Mouse (Mus musculus) kidney, adult 2 months (tissue): ENCODE data around the gene Pm20d1. TPM values are rescaled to one million over a fixed set of nuclear protein-coding genes. Genes with fewer than 3 reads are reported as not detected.

Source experiments
- DNase-seq: peaks from one replicate; pipeline ENCODE4 v3.0.0; 2021
- H3K27ac ChIP-seq: fragments of 200-500 bp; 2 replicates; pipeline ENCODE4 v1.5.1; 2012; ENCODE audit warnings: low read depth, low read length, control low read depth, inconsistent platforms; ENCODE audit not compliant: insufficient read depth
- H3K27me3 ChIP-seq: fragments of 200-500 bp; replicated peaks from 2 replicates; pipeline ENCODE4 v1.6.1; 2012; ENCODE audit warnings: mild to moderate bottlenecking, moderate library complexity, low read length, inconsistent platforms; ENCODE audit not compliant: control insufficient read depth, insufficient read depth
- H3K36me3 ChIP-seq: fragments of 200-500 bp; 2 replicates; pipeline ENCODE4 v1.6.1; 2012; ENCODE audit warnings: mild to moderate bottlenecking, moderate library complexity, low read length, inconsistent platforms; ENCODE audit not compliant: control insufficient read depth, insufficient read depth
- H3K4me1 ChIP-seq: fragments of 200-500 bp; 2 replicates; pipeline ENCODE4 v1.6.1; 2011; ENCODE audit warnings: low read length; ENCODE audit not compliant: control insufficient read depth, insufficient read depth
- H3K4me3 ChIP-seq: fragments of 200-500 bp; 2 replicates; pipeline ENCODE4 v1.5.1; 2011; ENCODE audit warnings: mild to moderate bottlenecking, low read depth, low read length, control low read depth; ENCODE audit not compliant: insufficient read depth
- CTCF ChIP-seq: fragments of 200-500 bp; conservative IDR thresholded peaks from 2 replicates; pipeline ENCODE4 v1.5.1; 2011; ENCODE audit warnings: low read depth, mild to moderate bottlenecking, control low read depth, low read length, moderate library complexity, mixed read lengths; ENCODE audit not compliant: insufficient read depth, insufficient read length
- POLR2A ChIP-seq: fragments of 200-500 bp; IDR thresholded peaks from one replicate; pipeline ENCODE4 v1.6.1; 2011; ENCODE audit warnings: low read depth, low read length, control low read depth
- WGBS: fragments of 180-500 bp; shearing (Covaris S2); methylation state at CpG from one replicate; pipeline ENCODE4 v1.1.7; 2018; 5-methylcytosine and 5-hydroxymethylcytosine counted together
- polyA plus RNA-seq: library from polyadenylated mRNA; depleted of rRNA; stranded (reverse); fragments of >200 nt; gene quantifications from 2 replicates; pipeline ENCODE4 v1.2.3, GENCODE M21; 2012; rRNA removed

Gene Pm20d1
- polyA plus RNA-seq = 26.3 and 27.7 TPM in 2 replicates

DNA sequence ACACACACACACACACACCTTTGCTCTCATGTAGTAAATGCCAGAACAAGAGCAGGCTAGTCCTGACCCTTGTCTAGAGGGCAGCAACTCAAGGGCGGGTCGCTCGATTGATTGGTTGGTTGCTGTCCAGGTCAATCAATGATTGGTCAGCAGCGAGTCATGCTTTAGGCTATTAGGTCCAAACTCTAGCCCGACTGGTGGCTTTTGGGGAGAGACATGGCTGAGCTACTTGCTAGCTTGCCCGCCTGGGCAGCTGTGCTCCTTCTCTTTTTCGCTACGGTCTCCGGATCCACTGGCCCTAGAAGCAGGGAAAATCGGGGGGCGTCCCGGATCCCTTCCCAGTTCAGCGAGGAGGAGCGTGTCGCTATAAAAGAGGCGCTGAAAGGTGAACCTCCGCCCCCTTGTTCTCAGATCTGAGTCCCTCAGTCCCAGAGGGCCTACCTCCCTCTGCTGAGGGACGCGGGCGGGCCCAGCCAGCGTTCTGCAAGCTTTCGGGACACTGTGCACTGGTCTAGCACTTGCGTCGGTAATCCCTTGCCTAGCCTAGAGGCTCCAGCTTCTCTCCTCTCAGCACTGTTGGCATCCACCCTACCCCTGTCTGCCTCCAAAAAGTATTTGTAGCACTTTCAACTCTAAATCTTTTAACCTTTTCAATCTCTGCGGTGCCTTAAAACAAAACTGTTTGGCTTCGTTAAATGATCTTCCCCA, at the start of gene Pm20d1:
TSS of gene Pm20d1 (plus strand) at position 180 of the 708 bp plus-strand sequence.
- Histone ChIP-seq H3K27ac (peak within 1 kb of the TSS; percentile 58), H3K36me3 (no peaks in the 10 kb centered on the region), H3K4me1 (no peaks in the 10 kb centered on the region; the same call in 1 of the 2 replicates), H3K27me3 (no peaks in the 10 kb centered on the region), H3K4me3 (peak within 1 kb of the TSS; percentile 39)
- peak; percentile 95 for DNase-seq
- TF ChIP-seq CTCF (no peak), POLR2A (peak; percentile 35)
- WGBS = 8% methylated on average over 26 of the region's 26 CpGs

DNA sequence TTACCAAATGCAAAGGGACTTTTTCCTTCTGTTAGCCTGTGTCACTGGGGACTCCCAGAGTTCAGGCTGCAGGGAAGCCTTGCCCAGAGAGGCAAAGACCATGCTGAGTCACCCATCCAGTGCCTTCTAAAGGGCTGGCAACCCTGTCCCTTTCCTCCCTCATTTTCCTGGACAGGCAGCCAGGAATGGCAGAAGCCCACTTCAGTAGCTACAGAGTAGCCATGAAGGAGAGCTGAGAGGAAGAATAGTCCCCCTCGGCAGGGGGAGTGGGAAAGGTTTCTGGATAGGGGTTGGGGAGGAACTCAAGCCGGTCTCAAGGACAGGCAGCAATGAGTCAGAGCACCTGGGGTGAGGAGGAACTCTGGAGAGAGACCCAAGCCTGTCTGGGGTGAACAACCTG, 49.4 kb upstream of the Pm20d1 start:
- no peaks in the 10 kb centered on the region for H3K27me3 ChIP-seq
- no peak for TF ChIP-seq POLR2A
- H3K4me3 ChIP-seq = no peak overlapping the region
- H3K4me1 ChIP-seq = no peaks in the 10 kb centered on the region
- no peak for DNase-seq
- no peaks in the 10 kb centered on the region for H3K36me3 ChIP-seq
- WGBS = 76% methylated on average over 2 of the region's 2 CpGs
- no peak overlapping the region for H3K27ac ChIP-seq

DNA sequence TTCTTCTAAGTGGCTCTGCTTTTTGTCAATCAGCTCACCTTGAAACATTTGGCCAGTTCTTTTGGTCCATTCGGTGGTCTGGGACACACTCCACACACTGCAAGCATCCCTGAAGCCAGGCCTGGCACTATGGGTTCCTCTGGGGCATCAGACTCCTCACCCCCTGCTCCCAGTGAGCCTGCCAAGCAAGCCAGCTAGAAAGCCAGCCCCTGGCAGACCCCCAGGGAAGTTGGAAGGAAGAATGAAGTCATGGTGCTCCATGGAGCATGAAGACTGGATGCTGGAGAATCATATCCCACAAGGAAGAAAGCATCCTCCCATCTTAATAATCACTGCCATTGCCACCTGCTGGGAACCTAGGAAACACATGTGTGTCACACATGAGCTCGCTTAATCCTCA, 48.5 kb upstream of the Pm20d1 start:
- TF ChIP-seq CTCF (no peak), POLR2A (no peak)
- Histone ChIP-seq H3K27ac (no peak overlapping the region), H3K4me3 (no peak overlapping the region), H3K27me3 (no peaks in the 10 kb centered on the region), H3K4me1 (no peaks in the 10 kb centered on the region), H3K36me3 (no peaks in the 10 kb centered on the region)
- WGBS = 78% methylated on average over 2 of the region's 2 CpGs
- no peak for DNase-seq

DNA sequence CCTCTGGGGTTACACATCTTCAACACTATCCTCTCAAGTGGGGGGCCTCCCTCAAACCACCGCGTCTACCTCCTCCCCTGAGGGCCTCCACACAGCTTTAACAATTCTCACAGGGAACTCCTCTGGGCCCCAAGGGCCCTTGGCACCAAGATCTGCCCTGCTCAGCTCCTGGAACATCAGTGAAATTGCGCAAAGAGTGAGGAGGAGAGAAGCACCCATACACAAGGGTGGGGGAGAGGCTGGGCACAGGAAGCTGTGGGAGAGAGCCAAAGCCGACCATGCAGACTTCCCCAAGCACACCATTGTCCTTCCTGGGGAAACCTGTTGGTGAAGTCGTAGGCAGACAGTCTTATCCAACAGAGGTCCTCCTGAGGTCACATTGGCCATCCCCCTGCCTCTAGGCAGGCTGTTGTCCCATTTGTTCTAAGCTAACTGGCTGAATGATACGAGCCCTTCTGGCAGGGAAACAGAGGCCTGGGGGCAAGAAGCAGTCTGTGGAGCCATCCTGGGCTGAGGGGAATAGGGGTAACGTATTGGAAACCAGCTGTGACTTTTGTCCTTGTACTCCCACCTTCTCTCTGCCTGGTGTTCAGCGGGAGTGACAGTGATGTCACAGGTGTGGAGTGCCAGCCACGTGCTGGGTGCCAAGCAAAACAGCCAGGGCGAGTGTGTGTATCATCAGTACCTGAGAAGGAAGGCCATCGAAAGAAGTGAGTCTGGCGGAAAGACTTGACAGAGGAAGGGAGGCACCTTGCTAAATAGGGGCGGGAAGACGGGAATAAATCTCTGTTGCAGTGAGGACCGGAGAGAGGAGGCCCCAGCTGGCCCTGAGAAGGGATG, 47.3 kb upstream of the Pm20d1 start:
- Histone ChIP-seq H3K36me3 (no peaks in the 10 kb centered on the region), H3K4me3 (no peak overlapping the region), H3K27ac (no peak overlapping the region), H3K27me3 (no peaks in the 10 kb centered on the region), H3K4me1 (no peaks in the 10 kb centered on the region)
- no peak for DNase-seq
- TF ChIP-seq POLR2A (no peak), CTCF (no peak)
- WGBS = 76% methylated on average over 15 of the region's 15 CpGs

DNA sequence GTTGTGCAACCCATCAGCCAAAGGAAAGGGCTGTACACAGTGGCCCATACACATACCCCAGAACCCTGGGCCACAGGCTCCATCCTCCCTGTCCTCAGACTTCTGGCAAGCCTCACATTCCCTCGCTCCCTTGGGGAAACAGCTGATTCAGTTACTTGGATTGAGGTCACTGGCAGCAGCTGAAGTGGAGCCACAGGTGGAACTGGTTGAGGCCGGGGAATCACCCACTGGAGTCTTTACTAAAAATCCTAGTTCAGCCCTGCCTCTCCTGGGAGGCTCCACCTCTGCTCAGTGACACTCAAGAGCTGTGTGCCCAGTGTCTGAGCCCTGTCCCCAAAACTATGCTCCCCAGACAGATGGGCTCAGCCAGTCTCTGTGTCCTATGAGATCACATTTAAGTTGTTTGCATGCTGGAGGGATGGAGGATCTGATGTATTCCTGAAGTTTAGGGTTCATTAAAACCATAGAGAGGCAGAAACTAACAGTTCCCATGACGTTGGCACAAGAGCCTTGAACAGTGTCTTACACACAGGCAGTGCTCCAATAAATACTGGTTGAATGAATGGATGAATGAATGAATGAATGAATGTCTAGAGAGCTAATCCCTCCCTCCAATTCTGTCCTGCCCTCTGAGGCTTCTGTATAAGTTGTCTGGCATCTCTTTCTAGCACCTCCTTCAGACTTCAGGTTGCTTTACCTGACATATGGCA, 45.8 kb upstream of the Pm20d1 start:
- TF ChIP-seq CTCF (no peak), POLR2A (no peak)
- 72% methylated on average over 3 of the region's 3 CpGs for WGBS

DNA sequence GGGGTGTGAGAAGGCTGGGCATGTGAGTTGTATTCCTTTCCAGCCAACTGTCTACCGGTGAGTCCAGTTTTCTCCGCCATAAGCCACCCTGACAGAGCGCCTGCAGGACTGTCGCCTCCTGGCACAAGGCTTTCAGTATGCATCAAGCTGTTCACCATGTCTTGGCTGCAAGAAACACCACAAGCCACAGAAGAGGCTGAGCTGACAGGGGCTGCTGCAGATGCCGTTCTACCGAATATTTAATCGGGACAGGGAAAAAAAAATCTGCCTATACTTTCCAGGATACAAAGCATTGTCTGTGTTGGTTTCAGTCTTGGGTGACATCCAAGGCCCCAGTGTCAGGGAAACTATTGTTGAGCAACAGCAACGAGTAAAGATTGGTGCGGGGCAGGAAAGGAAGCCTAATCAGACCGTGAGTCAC, 45.3 kb upstream of the Pm20d1 start:
- DNase-seq = no peak
- 78% methylated on average over 10 of the region's 10 CpGs for WGBS
- H3K27ac ChIP-seq = no peak overlapping the region
- no peaks in the 10 kb centered on the region for H3K4me1 ChIP-seq
- TF ChIP-seq POLR2A = no peak
- no peak for TF ChIP-seq CTCF
- H3K4me3 ChIP-seq = no peak overlapping the region
- H3K27me3 ChIP-seq = no peaks in the 10 kb centered on the region
- no peaks in the 10 kb centered on the region for H3K36me3 ChIP-seq

More for the DNA sequence above, 45.8 kb upstream of the Pm20d1 start:
- no peaks in the 10 kb centered on the region for H3K27me3 ChIP-seq
- DNase-seq = no peak
- H3K4me3 ChIP-seq = no peak overlapping the region
- no peak overlapping the region for H3K27ac ChIP-seq
- no peaks in the 10 kb centered on the region for H3K4me1 ChIP-seq
- H3K36me3 ChIP-seq = no peaks in the 10 kb centered on the region
